Mouse (Mus musculus) liver, embryonic 11.5 days (tissue): ENCODE results near the gene Pde6b. TPM values are rescaled to one million over a fixed set of nuclear protein-coding genes. Genes with fewer than 3 reads are reported as not detected.

Experiments used
- ATAC-seq: fragments of 200-750 bp; cut with Nextera tagmentation; replicated peaks from 2 replicates; pipeline ENCODE4 v1.8.0; 2017; ENCODE audit warnings: moderate number of reproducible peaks, mild to moderate bottlenecking, moderate TSS enrichment, moderate library complexity; ENCODE audit not compliant: low FRiP score
- DNase-seq: peaks from one replicate; pipeline ENCODE4 v3.0.0-alpha.2; 2017; ENCODE audit warnings: low spot score
- H3K27ac ChIP-seq: fragments of 300-500 bp; sonication (generic); 2 replicates; pipeline ENCODE4 v1.5.1; 2014; ENCODE audit warnings: mild to moderate bottlenecking, low read depth, low read length, control low read depth
- H3K27me3 ChIP-seq: fragments of 300-500 bp; sonication (generic); replicated peaks from 2 replicates; pipeline ENCODE4 v1.6.1; 2014; ENCODE audit warnings: low read length, mixed read lengths; ENCODE audit not compliant: control insufficient read depth, insufficient read depth
- H3K36me3 ChIP-seq: fragments of 300-500 bp; sonication (generic); 2 replicates; pipeline ENCODE4 v1.6.1; 2014; ENCODE audit warnings: mild to moderate bottlenecking, low read length, moderate library complexity, mixed read lengths; ENCODE audit not compliant: control insufficient read depth, insufficient read depth
- H3K4me1 ChIP-seq: fragments of 300-500 bp; sonication (generic); replicated peaks from 2 replicates; pipeline ENCODE4 v1.6.1; 2014; ENCODE audit warnings: low read length, mixed read lengths; ENCODE audit not compliant: control insufficient read depth, insufficient read depth
- H3K4me2 ChIP-seq: fragments of 300-500 bp; sonication (generic); 2 replicates; pipeline ENCODE4 v1.6.1; 2014; ENCODE audit warnings: mild to moderate bottlenecking, control low read depth, moderate library complexity
- H3K4me3 ChIP-seq: fragments of 300-500 bp; sonication (generic); 2 replicates; pipeline ENCODE4 v1.5.1; 2014; ENCODE audit warnings: low read depth, low read length, control low read depth
- H3K9ac ChIP-seq: fragments of 300-500 bp; sonication (generic); 2 replicates; pipeline ENCODE4 v1.6.1; 2014; ENCODE audit warnings: low read depth, low read length, control low read depth
- H3K9me3 ChIP-seq: fragments of 300-500 bp; sonication (generic); 2 replicates; pipeline ENCODE4 v1.6.1; 2016; ENCODE audit warnings: low read length, inconsistent platforms, mixed read lengths; ENCODE audit not compliant: control insufficient read depth
- WGBS: fragments of 180-500 bp; shearing (Covaris S2); extraction: QIAGEN DNeasy Blood & Tissue Kit; methylation state at CpG from one replicate; pipeline ENCODE4 v1.1.7; 2014; 5-methylcytosine and 5-hydroxymethylcytosine counted together
- polyA plus RNA-seq: library from polyadenylated mRNA; unstranded; fragments of >200 nt; fragmentation: Nextera tagmentation; extraction: Ambion mirVana; gene quantifications from 2 replicates; pipeline ENCODE4 v1.2.1, GENCODE M21; 2014

Gene Pde6b
- polyA plus RNA-seq, 1 experiment from 2014 or later, result 0.48 TPM

- Histone ChIP-seq H3K4me1 (no peaks in the 10 kb centered on the region), H3K27me3 (no peaks in the 10 kb centered on the region), H3K9me3 (no peaks in the 10 kb centered on the region), H3K4me2 (no peak overlapping the region), H3K36me3 (no peaks in the 10 kb centered on the region), H3K4me3 (no peak overlapping the region), H3K9ac (no peak overlapping the region), H3K27ac (no peak overlapping the region)
- no peak for ATAC-seq
- WGBS, result 55% methylated on average over 2 of the region's 2 CpGs
- no peak for DNase-seq
Observed at GRCm38 (mm10) chr5:108414711-108415110, 26.5 kb downstream of the Pde6b start.

GRCm38 (mm10) chr5:108422741-108423140 lies 34.5 kb downstream of the Pde6b start:
- H3K27ac ChIP-seq, result no peak overlapping the region
- ATAC-seq, result no peak
- H3K36me3 ChIP-seq, result no peaks in the 10 kb centered on the region
- peaks cover 6% of the 10 kb centered on the region; the same call in 1 of the 2 replicates for H3K4me1 ChIP-seq
- H3K9ac ChIP-seq, result no peak overlapping the region
- no peak for DNase-seq
- no peak overlapping the region for H3K4me3 ChIP-seq
- H3K27me3 ChIP-seq, result no peaks in the 10 kb centered on the region
- no peak overlapping the region for H3K4me2 ChIP-seq
- no peaks in the 10 kb centered on the region for H3K9me3 ChIP-seq
- WGBS, result 73% methylated on average over 3 of the region's 3 CpGs

- 73% methylated on average over 2 of the region's 2 CpGs for WGBS
- DNase-seq, result no peak
- H3K4me1 ChIP-seq, result peaks cover 6% of the 10 kb centered on the region; the same call in 1 of the 2 replicates
- H3K4me2 ChIP-seq, result peak overlapping the region; percentile 8
- no peak overlapping the region for H3K4me3 ChIP-seq
- no peaks in the 10 kb centered on the region for H3K27me3 ChIP-seq
- no peaks in the 10 kb centered on the region for H3K36me3 ChIP-seq
- no peaks in the 10 kb centered on the region for H3K9me3 ChIP-seq
- H3K27ac ChIP-seq, result no peak overlapping the region
- H3K9ac ChIP-seq, result no peak overlapping the region
- peak; percentile 66 for ATAC-seq
Observed at GRCm38 (mm10) chr5:108423427-108423826, 35.2 kb downstream of the Pde6b start.

GRCm38 (mm10) chr5:108427186-108427585 lies 39.0 kb downstream of the Pde6b start:
- H3K27ac ChIP-seq, result no peak overlapping the region
- H3K4me3 ChIP-seq, result no peak overlapping the region
- H3K4me2 ChIP-seq, result no peak overlapping the region
- H3K4me1 ChIP-seq, result peaks cover 6% of the 10 kb centered on the region; the same call in 1 of the 2 replicates
- peaks cover 10% of the 10 kb centered on the region; the same call in 1 of the 2 replicates for H3K36me3 ChIP-seq
- 37% methylated on average over 1 of the region's 1 CpGs for WGBS
- DNase-seq (peak; percentile 54), ATAC-seq (peak; percentile 60)
- H3K9ac ChIP-seq, result no peak overlapping the region
- H3K27me3 ChIP-seq, result no peaks in the 10 kb centered on the region
- no peaks in the 10 kb centered on the region for H3K9me3 ChIP-seq

GRCm38 (mm10) chr5:108431196-108431595 lies 43.0 kb downstream of the Pde6b start:
- Histone ChIP-seq H3K9me3 (no peaks in the 10 kb centered on the region), H3K4me3 (no peak overlapping the region), H3K27ac (no peak overlapping the region), H3K36me3 (peaks cover 13% of the 10 kb centered on the region), H3K27me3 (no peaks in the 10 kb centered on the region), H3K9ac (no peak overlapping the region), H3K4me1 (peaks cover 11% of the 10 kb centered on the region), H3K4me2 (no peak overlapping the region)
- WGBS, result 76% methylated on average over 6 of the region's 6 CpGs
- DNase-seq, result no peak
- ATAC-seq, result no peak

- no peaks in the 10 kb centered on the region for H3K9me3 ChIP-seq
- peaks cover 11% of the 10 kb centered on the region for H3K4me1 ChIP-seq
- H3K4me2 ChIP-seq, result peak within 1 kb of the TSS; percentile 93
- H3K27ac ChIP-seq, result 0 out of 2 replicates have a peak within 1 kb of the TSS, but pooled peaks have one; percentile 47
- H3K36me3 ChIP-seq, result peaks cover 13% of the 10 kb centered on the region
- ATAC-seq, result peak; percentile 87
- no peaks in the 10 kb centered on the region for H3K27me3 ChIP-seq
- DNase-seq, result peak; percentile 90
- H3K9ac ChIP-seq, result peak within 1 kb of the TSS; percentile 82
- H3K4me3 ChIP-seq, result peak within 1 kb of the TSS; percentile 77
- under 1% methylated on average over 42 of the region's 42 CpGs for WGBS
Observed at GRCm38 (mm10) chr5:108433804-108434587, 45.8 kb downstream of the Pde6b start, which contains the start of gene Atp5k. Gene Atp5k, minus strand, starts transcription at chr5:108434448.

DNA sequence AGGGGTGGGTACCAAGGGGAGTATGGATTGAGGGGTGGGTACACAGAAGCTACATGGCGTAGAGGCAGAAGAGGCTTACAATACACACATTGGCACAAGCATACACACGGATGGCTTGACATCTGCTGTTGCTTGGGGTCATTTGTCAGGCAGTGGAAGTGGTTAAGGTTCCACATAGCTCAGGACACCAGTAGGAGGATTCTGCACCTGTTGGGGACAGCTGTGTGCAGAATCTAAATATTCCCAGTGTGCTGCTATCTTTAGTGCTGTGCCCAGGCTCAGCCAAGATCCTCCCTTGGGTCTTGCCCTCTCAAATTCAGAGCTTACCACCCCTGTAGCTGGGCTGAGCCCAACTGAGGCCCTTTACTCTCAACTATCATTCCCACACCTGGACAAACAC lies 47.9 kb downstream of the Pde6b start:
- DNase-seq (no peak), ATAC-seq (no peak)
- H3K4me2 ChIP-seq, result no peak overlapping the region
- 79% methylated on average over 2 of the region's 2 CpGs for WGBS
- no peak overlapping the region for H3K9ac ChIP-seq
- H3K4me1 ChIP-seq, result peaks cover 11% of the 10 kb centered on the region
- no peak overlapping the region for H3K27ac ChIP-seq
- no peaks in the 10 kb centered on the region for H3K9me3 ChIP-seq
- no peak overlapping the region for H3K4me3 ChIP-seq
- H3K27me3 ChIP-seq, result no peaks in the 10 kb centered on the region
- peaks cover 9% of the 10 kb centered on the region for H3K36me3 ChIP-seq

GRCm38 (mm10) chr5:108446973-108447372 lies 58.8 kb downstream of the Pde6b start:
- H3K9ac ChIP-seq, result no peak overlapping the region
- peaks cover 14% of the 10 kb centered on the region for H3K4me1 ChIP-seq
- no peaks in the 10 kb centered on the region for H3K27me3 ChIP-seq
- 75% methylated on average over 3 of the region's 3 CpGs for WGBS
- H3K36me3 ChIP-seq, result no peaks in the 10 kb centered on the region
- DNase-seq, result no peak
- no peak for ATAC-seq
- H3K4me2 ChIP-seq, result no peak overlapping the region
- no peak overlapping the region for H3K4me3 ChIP-seq
- no peaks in the 10 kb centered on the region for H3K9me3 ChIP-seq
- no peak overlapping the region for H3K27ac ChIP-seq

DNA sequence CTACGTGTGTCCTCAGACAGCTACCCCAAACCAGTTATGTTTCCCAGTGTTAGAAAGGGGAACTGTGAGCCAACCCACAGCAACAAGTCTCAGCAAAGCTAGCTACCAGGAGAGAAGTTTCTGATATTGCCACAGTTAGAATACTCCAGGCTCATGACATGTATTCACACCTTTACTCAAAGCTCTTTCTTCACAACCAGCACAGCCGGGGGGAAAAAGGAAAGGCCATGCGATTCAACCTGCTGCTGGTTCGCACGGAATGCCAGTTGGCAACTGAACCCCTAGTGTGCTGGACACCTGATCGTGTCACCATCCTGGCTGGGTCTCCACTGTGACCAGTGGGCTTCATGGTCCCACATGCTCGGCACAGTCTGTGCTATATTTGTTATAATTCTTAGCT lies 59.7 kb downstream of the Pde6b start:
- Histone ChIP-seq H3K36me3 (no peaks in the 10 kb centered on the region), H3K4me2 (peak overlapping the region; percentile 81), H3K4me1 (peaks cover 14% of the 10 kb centered on the region), H3K9ac (no peak overlapping the region; the same call in 1 of the 2 replicates), H3K4me3 (no peak overlapping the region; the same call in 1 of the 2 replicates), H3K27me3 (no peaks in the 10 kb centered on the region), H3K9me3 (no peaks in the 10 kb centered on the region), H3K27ac (no peak overlapping the region)
- DNase-seq (no peak), ATAC-seq (no peak)
- WGBS, result 81% methylated on average over 7 of the region's 7 CpGs
